Mouse (Mus musculus) left cerebral cortex, postnatal 25 days (tissue): ENCODE measurements around the gene Afap1. TPM values are rescaled to one million over a fixed set of nuclear protein-coding genes. Genes with fewer than 3 reads are reported as not detected.

Source experiments
- DNase-seq, 2 experiments: peaks; one replicate each; pipeline ENCODE4 v3.0.0; 2022; ENCODE audit warnings: low spot score in 2 of 2, mixed read lengths in 1 of 2
- intact Hi-C: fragments of 180-260 bp; cut with DNase I; formaldehyde crosslinking; loops from one replicate; pipeline ENCODE4 v1.15.1; 2025
- total RNA-seq, 2 experiments: library from RNA; stranded (reverse); gene quantifications; 2 replicates each; pipeline ENCODE4 v1.2.3; 2021

The Afap1 gene
- total RNA-seq, 2 experiments from 2014 or later = 30.3 to 31.1 TPM

GRCm38 (mm10) chr5:35921141-35921540 is 28.0 kb downstream of the Afap1 start:
- no peak for DNase-seq
- intact Hi-C loops = no loop called here

GRCm38 (mm10) chr5:35921595-35922254 is 28.6 kb downstream of the Afap1 start:
- intact Hi-C loops = no loop called here
- DNase-seq = no peak

DNA sequence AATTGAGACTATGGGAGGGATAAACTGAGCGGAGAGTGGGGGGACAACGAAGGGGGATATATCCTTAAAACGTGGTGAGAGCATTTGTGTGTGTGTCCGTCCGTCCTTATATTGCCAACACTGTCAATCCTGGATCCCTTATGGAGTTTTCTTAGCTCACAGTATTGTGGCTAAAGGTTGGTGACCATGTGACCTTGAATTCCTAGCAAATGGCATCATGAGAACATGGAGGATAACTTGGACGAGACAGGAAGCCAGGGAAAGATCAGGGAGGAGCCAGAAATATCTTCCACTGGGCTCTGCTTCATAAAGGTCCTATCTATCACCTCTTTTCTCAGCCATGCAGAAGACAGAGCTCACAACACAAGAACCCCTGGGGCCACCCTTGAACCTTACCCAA is 30.3 kb downstream of the Afap1 start:
- no peak for DNase-seq
- intact Hi-C loops = no loop called here

GRCm38 (mm10) chr5:35925171-35925634 is 32.1 kb downstream of the Afap1 start:
- DNase-seq = peak; percentile 39 to 87
- intact Hi-C loops = loop anchor here (5.0 kb wide), 1 partner anchor 113 kb away; no protein-coding TSS in a partner anchor

DNA sequence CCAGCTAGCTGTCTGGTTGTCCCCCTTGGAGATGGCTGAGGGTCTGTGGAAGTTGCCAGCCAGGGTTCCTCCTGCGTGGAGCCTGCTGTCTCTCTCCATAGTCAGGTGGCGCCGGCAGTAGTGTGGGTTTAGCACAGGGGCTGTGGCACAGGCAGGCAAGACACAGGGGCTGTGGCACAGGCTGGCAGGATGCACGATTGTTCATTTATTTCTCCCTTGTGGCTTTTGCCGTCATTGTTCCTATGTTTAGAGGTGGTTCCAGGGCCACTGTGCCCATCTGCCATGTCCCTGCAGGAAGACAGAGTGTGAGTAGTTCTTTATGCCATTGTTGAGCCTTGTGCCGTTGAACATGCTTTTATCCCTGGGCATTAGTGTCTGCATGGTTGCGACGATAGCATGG is 33.4 kb downstream of the Afap1 start:
- intact Hi-C loops = loop anchor here (5.0 kb wide), 1 partner anchor 114 kb away; no protein-coding TSS in a partner anchor
- no peak for DNase-seq

DNA sequence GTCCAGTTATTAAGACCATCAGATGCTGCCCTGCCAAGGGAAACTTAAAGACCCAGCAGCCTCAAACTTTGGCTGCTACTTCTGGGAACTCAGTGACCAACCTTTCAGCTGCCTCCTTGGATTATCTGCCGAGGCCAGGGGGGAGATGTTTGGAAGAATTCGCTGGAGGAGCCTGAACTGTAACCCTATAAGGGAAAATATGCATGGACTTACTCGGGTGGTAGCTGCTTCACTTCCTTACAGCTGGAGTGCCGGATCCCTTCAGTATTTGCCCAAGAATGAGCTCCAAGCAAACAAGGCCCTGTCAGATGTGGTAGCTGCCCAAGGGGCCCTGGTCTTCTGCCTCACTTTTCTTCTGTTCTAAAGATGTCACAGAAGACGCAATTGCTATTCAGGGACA is 38.2 kb downstream of the Afap1 start:
- no peak for DNase-seq
- intact Hi-C loops = no loop called here

DNA sequence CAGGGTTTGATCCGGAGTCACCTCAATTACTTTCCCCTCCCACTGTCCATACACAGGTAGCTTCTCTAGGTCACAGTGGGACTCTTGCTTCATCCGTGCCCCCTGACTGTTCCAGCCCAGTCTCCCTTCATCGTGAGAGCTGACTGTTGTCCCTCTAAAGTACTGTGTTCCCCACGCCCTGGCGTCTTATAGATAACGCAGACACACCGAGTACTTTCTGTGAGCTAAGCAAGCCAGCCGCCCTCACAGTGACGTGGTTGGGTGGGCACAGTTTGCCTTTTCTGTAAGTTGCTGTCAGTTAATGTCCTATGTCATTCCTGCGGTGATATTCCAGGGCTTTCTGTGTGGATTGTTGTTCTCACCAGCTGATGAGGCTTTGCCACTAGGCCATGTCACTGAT is 39.9 kb downstream of the Afap1 start:
- DNase-seq = no peak
- intact Hi-C loops = no loop called here

DNA sequence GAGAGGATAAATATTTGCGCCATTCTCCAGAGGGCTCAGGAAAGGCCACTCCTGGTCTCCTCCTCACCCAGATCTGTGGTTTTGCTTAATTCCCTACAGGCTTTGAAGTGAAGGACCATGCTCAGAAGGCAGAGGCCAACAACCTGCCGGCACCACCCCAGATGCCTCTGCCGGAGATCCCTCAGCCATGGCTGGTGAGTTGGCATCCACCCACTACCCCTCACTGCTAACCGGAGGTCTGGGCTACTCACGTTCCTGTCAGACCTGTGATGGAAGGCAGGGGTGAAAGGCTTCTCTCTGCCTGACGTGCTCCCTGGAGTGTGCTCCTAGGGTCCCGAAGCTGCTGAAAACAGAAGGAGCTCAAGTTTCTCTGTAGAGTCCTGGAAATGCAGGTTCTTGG is 42.8 kb downstream of the Afap1 start:
- intact Hi-C loops = no loop called here
- no peak for DNase-seq

DNA sequence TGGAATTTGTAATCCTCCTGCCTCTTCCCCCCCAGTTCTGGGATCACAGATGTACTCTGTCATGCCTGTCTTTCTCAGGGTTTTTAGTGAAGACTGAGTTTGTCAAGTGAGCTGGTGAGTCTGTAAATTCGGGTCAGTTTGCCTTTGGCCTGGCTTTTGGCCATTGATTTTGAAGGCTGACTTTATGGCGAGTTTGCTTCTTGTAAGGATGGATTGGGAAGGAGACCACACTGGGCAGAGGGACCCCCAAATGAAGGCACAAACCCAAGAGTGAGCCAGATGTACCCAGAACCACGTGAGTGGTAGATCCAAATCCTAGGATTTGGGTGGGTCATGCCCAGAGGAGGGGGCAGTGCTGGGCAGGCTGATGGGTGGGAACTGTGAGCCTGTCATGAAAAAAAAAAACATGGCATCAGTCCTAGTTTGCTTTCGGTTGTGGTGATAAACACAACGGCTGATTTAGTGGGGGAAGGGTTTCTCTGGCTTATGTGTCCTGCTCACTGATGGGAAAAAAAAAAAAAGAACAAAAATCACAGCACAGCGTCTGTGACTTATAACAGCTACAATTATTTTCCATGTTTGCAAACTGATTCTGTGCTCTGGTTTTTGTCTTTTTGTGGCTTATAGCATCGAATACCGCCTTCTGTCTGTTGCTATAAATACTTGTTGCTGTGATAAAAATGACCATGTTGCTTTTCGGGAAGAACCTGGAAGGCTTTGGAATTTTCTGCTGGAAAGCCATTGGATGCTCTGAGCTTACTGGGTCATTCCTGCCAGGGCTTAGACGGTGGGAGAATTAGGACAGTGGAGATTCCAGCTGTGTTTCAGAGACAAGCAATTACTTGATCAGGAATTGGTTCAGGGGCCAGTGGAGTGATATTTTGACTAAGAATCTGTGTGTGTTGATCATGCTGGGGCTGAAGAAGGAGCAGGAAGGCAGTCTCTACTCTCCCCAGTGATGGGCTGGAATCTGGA is 45.4 kb downstream of the Afap1 start:
- DNase-seq = peak in 1 of 2 experiments; percentile 51
- intact Hi-C loops = no loop called here

DNA sequence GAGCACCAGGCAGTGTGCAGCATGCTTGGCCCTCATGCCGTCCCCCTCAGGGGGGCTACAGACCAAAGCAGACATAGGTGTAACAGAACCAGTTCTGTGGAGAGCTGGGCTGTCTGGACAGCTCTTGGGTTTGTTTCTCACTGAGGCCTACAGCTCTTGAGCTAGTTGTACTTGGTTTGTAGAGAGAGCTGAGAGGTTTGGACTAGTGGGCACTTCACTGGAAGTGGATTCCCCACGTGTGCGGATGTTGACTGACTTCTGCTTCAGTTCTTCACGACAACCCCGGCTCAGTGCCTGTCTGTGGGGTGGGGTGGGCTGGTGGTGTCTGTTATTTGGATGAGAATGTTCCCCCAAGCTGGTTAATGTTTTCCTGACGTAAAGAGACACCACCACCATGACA is 46.8 kb downstream of the Afap1 start:
- DNase-seq = no peak
- intact Hi-C loops = loop anchor here (5.0 kb wide), 1 partner anchor 48 kb away; the partner anchor contains the start of gene Afap1

DNA sequence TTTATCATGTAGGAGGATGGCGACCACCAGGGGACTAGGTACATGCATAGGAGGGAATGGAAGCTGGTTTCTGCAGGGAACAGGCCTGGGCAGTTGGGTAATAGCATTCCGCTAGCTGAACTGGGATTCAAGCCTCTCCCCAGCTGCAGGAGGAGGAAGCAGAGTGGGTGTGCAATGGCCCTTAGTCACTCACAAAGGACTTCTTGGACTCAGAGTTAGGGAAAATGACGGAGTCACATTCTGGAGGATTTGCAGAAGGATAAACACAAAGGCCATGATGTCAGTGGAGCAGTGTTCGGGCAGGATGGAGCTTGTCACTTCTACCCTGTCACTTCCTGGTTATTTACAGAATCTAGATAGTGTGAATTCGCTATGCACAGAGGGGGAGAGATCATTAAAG is 50.4 kb downstream of the Afap1 start:
- no peak for DNase-seq
- intact Hi-C loops = loop anchor here (5.0 kb wide), 1 partner anchor 51 kb away; the partner anchor contains the start of gene Afap1

DNA sequence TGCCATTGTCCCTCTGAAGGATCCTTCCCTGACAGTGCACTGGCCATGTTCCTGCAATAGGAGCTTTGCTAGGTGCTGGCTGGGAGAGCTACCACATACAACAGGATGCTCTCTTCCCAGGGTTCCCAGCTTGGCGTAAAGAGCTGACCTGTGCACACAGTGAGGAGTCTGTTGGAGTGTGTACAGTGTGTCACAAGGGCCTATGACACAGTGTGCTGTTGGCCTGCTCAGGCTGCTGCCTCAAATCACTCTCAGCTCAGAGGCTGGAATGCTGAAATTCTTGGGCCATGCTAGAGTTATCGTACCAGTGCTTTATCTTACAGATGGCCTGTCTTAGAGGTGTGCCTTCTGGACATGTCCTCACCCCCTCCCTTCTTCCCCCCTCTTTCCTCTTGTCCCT is 53.7 kb downstream of the Afap1 start:
- no peak for DNase-seq
- intact Hi-C loops = no loop called here

- intact Hi-C loops = no loop called here
Measured at GRCm38 (mm10) chr5:35947427-35947826, 54.3 kb downstream of the Afap1 start.

GRCm38 (mm10) chr5:35948225-35948975 is 55.3 kb downstream of the Afap1 start:
- intact Hi-C loops = no loop called here
- DNase-seq = no peak

More at GRCm38 (mm10) chr5:35947427-35947826, 54.3 kb downstream of the Afap1 start:
- DNase-seq = no peak

- DNase-seq = no peak
- intact Hi-C loops = no loop called here
Measured at GRCm38 (mm10) chr5:35949061-35949460, 55.9 kb downstream of the Afap1 start.

- intact Hi-C loops = no loop called here
Measured at GRCm38 (mm10) chr5:35950504-35950903, 57.4 kb downstream of the Afap1 start.

GRCm38 (mm10) chr5:35954055-35954718 is 61.1 kb downstream of the Afap1 start:
- intact Hi-C loops = no loop called here
- peak in 1 of 2 experiments; percentile 63 for DNase-seq

More at GRCm38 (mm10) chr5:35950504-35950903, 57.4 kb downstream of the Afap1 start:
- no peak for DNase-seq

DNA sequence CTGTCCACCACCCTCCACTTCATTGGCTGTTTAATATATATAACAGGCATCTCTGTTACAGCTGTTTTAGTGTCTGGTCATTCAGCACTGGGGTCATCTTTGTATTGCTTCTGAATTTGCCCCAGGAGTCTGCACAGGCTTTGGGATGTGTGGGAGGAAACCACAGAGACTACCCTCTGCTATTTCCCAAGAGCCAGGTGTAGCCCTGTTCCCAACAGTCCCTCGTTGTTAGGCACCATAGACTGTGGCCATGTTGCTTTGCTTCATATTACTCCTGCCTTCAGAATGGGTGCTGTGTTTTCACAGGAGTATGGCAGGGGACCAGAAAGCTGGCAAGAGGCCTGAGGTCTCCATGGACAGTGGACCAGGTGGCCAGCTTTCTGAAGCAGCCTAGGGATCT is 63.1 kb downstream of the Afap1 start:
- no peak for DNase-seq
- intact Hi-C loops = no loop called here

GRCm38 (mm10) chr5:35958681-35959080 is 65.6 kb downstream of the Afap1 start:
- no peak for DNase-seq
- intact Hi-C loops = no loop called here
